21 mouse cellular contexts compared by ENCODE assay signal in genomic region chr15:8842129-8842528, GRCm38 (mm10).
"Had no signal": no experiment of that assay in that cellular context is flagged by ENCODE, and none has a peak within 500 bp of the region (broad histone marks: within the 10 kb centered on the region; RNA-seq: fewer than 3 reads in every experiment).

No protein-coding gene starts in this region.

- H3K27me3 ChIP-seq: limb, embryonic 12.5 days; liver, embryonic 12.5 days; liver, embryonic 15.5 days; megakaryocyte, embryonic 14.5 days; neural tube, embryonic 12.5 days; neural tube, embryonic 15.5 days; stomach, embryonic 15.5 days had no signal

- ATAC-seq: liver, embryonic 12.5 days had no signal

- H3K4me3 ChIP-seq: layer of hippocampus, adult 2 months; limb, embryonic 12.5 days; liver, embryonic 12.5 days; liver, embryonic 15.5 days; megakaryocyte, embryonic 14.5 days; midbrain, embryonic 10.5 days; neural tube, embryonic 12.5 days; neural tube, embryonic 15.5 days; stomach, embryonic 15.5 days had no signal

- DNase-seq: kidney, adult 2 months; kidney, postnatal 25 days; layer of hippocampus, adult 9-11 months; liver; lung, adult 18-20 months; midbrain, embryonic 14.5 days; right cerebral cortex, adult 18-20 months; right cerebral cortex, postnatal 25 days; spleen, adult 18-20 months; thymus, postnatal 25 days had no signal

- H3K4me2 ChIP-seq: limb, embryonic 12.5 days; liver, embryonic 12.5 days; liver, embryonic 15.5 days; neural tube, embryonic 12.5 days; neural tube, embryonic 15.5 days; stomach, embryonic 15.5 days had no signal

- H3K4me1 ChIP-seq: limb, embryonic 12.5 days; liver, embryonic 12.5 days; liver, embryonic 15.5 days; megakaryocyte, embryonic 14.5 days; midbrain, embryonic 10.5 days; neural tube, embryonic 12.5 days; neural tube, embryonic 15.5 days; stomach, embryonic 15.5 days had no signal

- H3K36me3 ChIP-seq: limb, embryonic 12.5 days; liver, embryonic 12.5 days; liver, embryonic 15.5 days; midbrain, embryonic 10.5 days; neural tube, embryonic 12.5 days; neural tube, embryonic 15.5 days; stomach, embryonic 15.5 days had no signal

- H3K9ac ChIP-seq: limb, embryonic 12.5 days; liver, embryonic 12.5 days; liver, embryonic 15.5 days; neural tube, embryonic 12.5 days; neural tube, embryonic 15.5 days; stomach, embryonic 15.5 days had no signal

- H3K27ac ChIP-seq: kidney, postnatal 0 days; layer of hippocampus, adult 2 months; limb, embryonic 12.5 days; liver, embryonic 12.5 days; liver, embryonic 15.5 days; macrophage; midbrain, embryonic 10.5 days; neural tube, embryonic 12.5 days; neural tube, embryonic 15.5 days; stomach, embryonic 15.5 days had no signal

- H3K9me3 ChIP-seq: limb, embryonic 12.5 days; liver, embryonic 12.5 days; liver, embryonic 15.5 days; megakaryocyte, embryonic 14.5 days; midbrain, embryonic 10.5 days; neural tube, embryonic 12.5 days; neural tube, embryonic 15.5 days; stomach, embryonic 15.5 days had no signal
